30 mouse cellular contexts compared by ENCODE assay signal in genomic region chr8:45294687-45295086, GRCm38 (mm10). TPM values are rescaled to one million over a fixed set of nuclear protein-coding genes. Genes with fewer than 3 reads are reported as not detected.
DNase-seq lines count a peak whose midpoint lies in the region; ATAC-seq and TF ChIP-seq lines count a peak whose summit lies in the region.
"Had no signal": no experiment of that assay in that cellular context is flagged by ENCODE, and none has a peak within 500 bp of the region (broad histone marks: within the 10 kb centered on the region; RNA-seq: fewer than 3 reads in every experiment).

Gene Klkb1, minus strand, starts transcription at chr8:45294859.

- ATAC-seq in liver, embryonic 15.5 days (ENCODE audit: insufficient read depth): peak; percentile 22; the same call in 1 of the 2 replicates
- peak; percentile 87 for ATAC-seq in liver, embryonic 16.5 days (ENCODE audit: low read depth)
- ATAC-seq in intestine, embryonic 16.5 days: no peak
- ATAC-seq: CD4-positive, CD25-positive, alpha-beta regulatory T cell, adult 4 months; forebrain, embryonic 14.5 days; forebrain, postnatal 0 days had no signal

- no peak for TF ChIP-seq CTCF in liver, adult 2 months (IDR thresholded peaks at IDR 0.05; ENCODE audit: low read depth, low read length)

- H3K27me3 ChIP-seq in liver, adult 2 months (ENCODE audit: control insufficient read depth, insufficient read depth, low read length): no peaks in the 10 kb centered on the region
- H3K27me3 ChIP-seq in liver, embryonic 15.5 days: no peaks in the 10 kb centered on the region
- H3K27me3 ChIP-seq in liver, embryonic 16.5 days (ENCODE audit: control insufficient read depth, insufficient read depth, low read depth, low read length): no peaks in the 10 kb centered on the region
- H3K27me3 ChIP-seq in intestine, embryonic 16.5 days (replicated peaks; ENCODE audit: control insufficient read depth, insufficient read depth, low read length): no peaks in the 10 kb centered on the region
- H3K27me3 ChIP-seq: embryonic facial prominence, embryonic 12.5 days; embryonic facial prominence, embryonic 15.5 days; heart, embryonic 12.5 days; heart, embryonic 15.5 days had no signal

- H3K9me3 ChIP-seq in liver, embryonic 15.5 days (replicated peaks): no peaks in the 10 kb centered on the region
- H3K9me3 ChIP-seq in liver, embryonic 16.5 days (replicated peaks; ENCODE audit: control insufficient read depth, low read length): no peaks in the 10 kb centered on the region
- H3K9me3 ChIP-seq in intestine, embryonic 16.5 days (ENCODE audit: control insufficient read depth, low read length): no peaks in the 10 kb centered on the region
- H3K9me3 ChIP-seq: embryonic facial prominence, embryonic 12.5 days; embryonic facial prominence, embryonic 15.5 days; heart, embryonic 12.5 days; heart, embryonic 15.5 days had no signal

- WGBS in liver, adult 2 months: 24% methylated on average over 7 of the region's 7 CpGs
- 50% methylated on average over 7 of the region's 7 CpGs for WGBS in liver, embryonic 15.5 days (ENCODE audit: insufficient replicate concordance)
- WGBS in liver, embryonic 16.5 days (ENCODE audit: insufficient replicate concordance): 53% methylated on average over 7 of the region's 7 CpGs
- WGBS in intestine, embryonic 16.5 days: 71% methylated on average over 7 of the region's 7 CpGs

- peak within 1 kb of the TSS; percentile 93 for H3K27ac ChIP-seq in liver, adult 2 months (replicated peaks; ENCODE audit: insufficient read depth, low read depth, low read length)
- no peak within 1 kb of the TSS for H3K27ac ChIP-seq in liver, embryonic 15.5 days (replicated peaks)
- no peak within 1 kb of the TSS; the same call in 1 of the 2 replicates for H3K27ac ChIP-seq in liver, embryonic 16.5 days (ENCODE audit: low read length)
- H3K27ac ChIP-seq in intestine, embryonic 16.5 days (ENCODE audit: low read length): no peak within 1 kb of the TSS
- H3K27ac ChIP-seq: embryonic facial prominence, embryonic 12.5 days; embryonic facial prominence, embryonic 15.5 days; gastrocnemius, adult 2 months; heart, embryonic 15.5 days; hindbrain, embryonic 14.5 days had no signal

- peak within 1 kb of the TSS; percentile 76 for H3K9ac ChIP-seq in liver, adult 2 months (ENCODE audit: low read depth, low read length)
- no peak within 1 kb of the TSS for H3K9ac ChIP-seq in liver, embryonic 15.5 days
- H3K9ac ChIP-seq in liver, embryonic 16.5 days (ENCODE audit: low read depth, low read length): no peak within 1 kb of the TSS
- H3K9ac ChIP-seq in intestine, embryonic 16.5 days (ENCODE audit: low read depth, low read length): no peak within 1 kb of the TSS
- H3K9ac ChIP-seq: embryonic facial prominence, embryonic 12.5 days; embryonic facial prominence, embryonic 15.5 days; forebrain, postnatal 0 days; heart, embryonic 12.5 days; heart, embryonic 15.5 days; hindbrain, embryonic 14.5 days had no signal

- peak; percentile 97 for DNase-seq in liver, adult 2 months (ENCODE audit: extremely low read depth, low read depth, low spot score)
- DNase-seq in liver: no peak
- DNase-seq in testis, postnatal 10 days (ENCODE audit: low spot score): no peak
- DNase-seq: adrenal gland, adult 2 months; adrenal gland, postnatal 14 days; cerebellum, adult 11 months; cerebellum, adult 2 months; cerebellum, adult 9-11 months; cerebellum, postnatal 25 days; forebrain, postnatal 0 days; gastrocnemius, adult 2 months; gastrocnemius, postnatal 14 days; heart, adult 18-20 months; heart, postnatal 10 days; heart, postnatal 4 days had no signal

- H3K4me1 ChIP-seq in liver, adult 2 months (ENCODE audit: control insufficient read depth, insufficient read depth, low read length): peaks cover 27% of the 10 kb centered on the region
- H3K4me1 ChIP-seq in liver, embryonic 15.5 days (replicated peaks): no peaks in the 10 kb centered on the region
- no peaks in the 10 kb centered on the region; the same call in none of the 2 replicates for H3K4me1 ChIP-seq in liver, embryonic 16.5 days (ENCODE audit: control insufficient read depth, low read depth, low read length)
- H3K4me1 ChIP-seq in intestine, embryonic 16.5 days (ENCODE audit: control insufficient read depth, insufficient read depth, low read length): no peaks in the 10 kb centered on the region
- H3K4me1 ChIP-seq: embryonic facial prominence, embryonic 12.5 days; embryonic facial prominence, embryonic 15.5 days; heart, embryonic 12.5 days; heart, embryonic 15.5 days had no signal

- no peak within 1 kb of the TSS for H3K4me2 ChIP-seq in liver, embryonic 15.5 days
- no peak within 1 kb of the TSS for H3K4me2 ChIP-seq in liver, embryonic 16.5 days (ENCODE audit: low read depth, low read length)
- no peak within 1 kb of the TSS for H3K4me2 ChIP-seq in intestine, embryonic 16.5 days (ENCODE audit: low read depth, low read length)
- H3K4me2 ChIP-seq: embryonic facial prominence, embryonic 12.5 days; embryonic facial prominence, embryonic 15.5 days; heart, embryonic 12.5 days; heart, embryonic 15.5 days; hindbrain, embryonic 14.5 days had no signal

- 0 out of 2 replicates have a peak, but pooled peaks have one; percentile 21 for TF ChIP-seq POLR2A in liver, adult 2 months (IDR thresholded peaks at IDR 0.05; ENCODE audit: extremely low read depth, insufficient read depth, low read length)

- H3K36me3 ChIP-seq in liver, adult 2 months (ENCODE audit: control insufficient read depth, insufficient read depth, low read length): peaks cover 11% of the 10 kb centered on the region
- H3K36me3 ChIP-seq in liver, embryonic 15.5 days (replicated peaks): no peaks in the 10 kb centered on the region
- no peaks in the 10 kb centered on the region for H3K36me3 ChIP-seq in liver, embryonic 16.5 days (ENCODE audit: control insufficient read depth, insufficient read depth)
- H3K36me3 ChIP-seq in intestine, embryonic 16.5 days (ENCODE audit: control insufficient read depth, insufficient read depth, low read length): no peaks in the 10 kb centered on the region
- H3K36me3 ChIP-seq: embryonic facial prominence, embryonic 12.5 days; embryonic facial prominence, embryonic 15.5 days; heart, embryonic 12.5 days; heart, embryonic 15.5 days had no signal

- H3K79me2 ChIP-seq in liver, adult 2 months (ENCODE audit: control insufficient read depth, insufficient read depth, low read length): peaks cover 12% of the 10 kb centered on the region; the same call in 1 of the 2 replicates

- peak within 1 kb of the TSS; percentile 83 for H3K4me3 ChIP-seq in liver, adult 2 months (ENCODE audit: insufficient read depth, low read depth, low read length)
- peak within 1 kb of the TSS; percentile 31; the same call in 1 of the 2 replicates for H3K4me3 ChIP-seq in liver, embryonic 15.5 days (replicated peaks)
- peak within 1 kb of the TSS; percentile 31 for H3K4me3 ChIP-seq in liver, embryonic 16.5 days (ENCODE audit: low read depth, low read length)
- H3K4me3 ChIP-seq in intestine, embryonic 16.5 days (ENCODE audit: low read length): no peak within 1 kb of the TSS
- H3K4me3 ChIP-seq: embryonic facial prominence, embryonic 12.5 days; embryonic facial prominence, embryonic 15.5 days; gastrocnemius, adult 2 months; heart, embryonic 12.5 days; heart, embryonic 15.5 days had no signal

RNA-seq across cellular contexts. Expression of gene Klkb1, which starts in this region (rescaled TPM):
- 205 and 206 TPM in 2 replicates for total RNA-seq in liver, adult 2 months (2014; rRNA removed)
- polyA plus RNA-seq in liver, adult 2 months (2012; rRNA removed): 62.6 and 67.7 TPM in 2 replicates
- polyA plus RNA-seq in liver, embryonic 15.5 days (2015; fragmentation: Nextera tagmentation; extraction: Ambion mirVana): 8.7 and 11.5 TPM in 2 replicates
- 13.9 and 18.1 TPM in 2 replicates for polyA plus RNA-seq in liver, embryonic 16.5 days (2015; fragmentation: Nextera tagmentation; extraction: Ambion mirVana)
- polyA plus RNA-seq in intestine, embryonic 16.5 days (2015; fragmentation: Nextera tagmentation; extraction: Ambion mirVana): 0.07 and 0.09 TPM in 2 replicates
- total RNA-seq: common myeloid progenitor, adult 5-6 weeks; gastrocnemius, adult 2 months; gastrocnemius, postnatal 14 days; heart, adult 18-20 months; heart, postnatal 10 days; heart, postnatal 4 days; MEL had no signal
- polyA plus RNA-seq: C2C12; forebrain, embryonic 11.5 days; forebrain, embryonic 14.5 days; heart, embryonic 12.5 days; heart, embryonic 15.5 days; hindbrain, embryonic 11.5 days; hindbrain, embryonic 14.5 days had no signal
